Mouse (Mus musculus): ENCODE measurements around the gene Gm49405. TPM values are rescaled to one million over a fixed set of nuclear protein-coding genes. Genes with fewer than 3 reads are reported as not detected.

Gm49405 gene
- total and polyA plus RNA-seq, 3 experiments = 3.6 to 5.7 TPM; not detected in 1

DNA sequence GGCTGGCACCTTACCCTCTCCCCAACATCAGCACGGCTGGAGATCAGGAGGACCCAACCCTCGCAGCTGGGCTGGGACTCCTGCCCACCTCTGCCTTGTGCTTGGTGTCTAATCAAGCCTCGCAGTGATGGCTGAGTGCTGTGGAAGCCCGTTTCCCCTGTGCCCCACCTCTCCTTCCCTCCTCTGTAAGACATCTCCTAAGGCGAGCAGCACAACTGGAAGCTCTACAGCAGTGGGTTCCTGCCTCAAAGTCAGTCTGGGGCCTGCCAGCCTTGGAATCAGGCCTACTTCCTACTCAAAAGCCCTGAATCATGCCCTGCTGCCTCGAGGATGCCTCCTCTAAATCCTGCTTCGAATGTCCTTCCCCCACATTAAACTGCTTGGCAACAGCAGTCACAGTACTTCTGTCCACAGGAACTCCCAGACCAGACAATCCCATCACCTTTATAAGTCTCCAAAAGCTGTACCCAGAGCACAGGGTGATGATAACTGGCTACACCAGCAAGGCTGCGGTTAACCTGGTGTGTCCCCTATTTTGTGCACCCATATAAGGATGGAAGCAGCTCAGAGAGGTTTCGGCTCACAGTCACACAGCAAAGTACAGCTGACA, 1.2 kb upstream of the Gm49405 start:
- Histone ChIP-seq H3K79me2 (ENCODE audit: control insufficient read depth, insufficient read depth, low read length, poor library complexity) (peaks cover 1% of the 10 kb centered on the region; the same call in 1 of the 2 replicates), H3K27me3 (ENCODE audit: control insufficient read depth in 1 of 2, insufficient read depth in 2 of 2, low read length in 2 of 2) (peaks cover 1 to 3% of the 10 kb centered on the region in 2 experiments), H3K9ac (ENCODE audit: control insufficient read depth, low read depth, low read length, poor library complexity, severe bottlenecking) (peak overlapping the region; percentile 65), H3K4me1 (ENCODE audit: control insufficient read depth in 1 of 2, insufficient read depth in 2 of 2, low read length in 2 of 2) (peaks cover 0 to 15% of the 10 kb centered on the region in 2 experiments; a peak in 2 of 4 replicates), H3K36me3 (ENCODE audit: control insufficient read depth in 1 of 2, insufficient read depth in 2 of 2, low read length in 2 of 2) (peaks cover 0 to 6% of the 10 kb centered on the region in 2 experiments; a peak in 2 of 4 replicates), H3K4me3 (ENCODE audit: control insufficient read depth in 1 of 2, insufficient read depth in 1 of 2, low read depth in 2 of 2, low read length in 2 of 2) (peak overlapping the region; percentile 67 to 80), H3K27ac (ENCODE audit: control insufficient read depth, low read depth, low read length) (peak overlapping the region; percentile 46), H3K9me3 (replicated peaks; ENCODE audit: insufficient read depth, low read length) (no peaks in the 10 kb centered on the region)
- no peak for TF ChIP-seq MAX (IDR thresholded peaks at IDR 0.05; ENCODE audit: low read length)
- TF ChIP-seq NRF1 (IDR thresholded peaks at IDR 0.05; ENCODE audit: insufficient read depth, low read depth, low read length, poor library complexity, severe bottlenecking) = no peak
- TF ChIP-seq MYB (IDR thresholded peaks at IDR 0.05; ENCODE audit: low read depth, low read length) = no peak
- no peak for TF ChIP-seq RCOR1 (IDR thresholded peaks at IDR 0.05; ENCODE audit: low read depth, low read length)
- no peak for TF ChIP-seq MAZ (IDR thresholded peaks at IDR 0.05; ENCODE audit: low read depth, low read length)
- TF ChIP-seq E2F4 (IDR thresholded peaks at IDR 0.05; ENCODE audit: borderline replicate concordance, low read depth, low read length) = no peak
- no peak for TF ChIP-seq TAL1 (IDR thresholded peaks at IDR 0.05; ENCODE audit: low read length)
- DNase-seq (ENCODE audit: low read depth, low spot score) = peak; percentile 64

DNA sequence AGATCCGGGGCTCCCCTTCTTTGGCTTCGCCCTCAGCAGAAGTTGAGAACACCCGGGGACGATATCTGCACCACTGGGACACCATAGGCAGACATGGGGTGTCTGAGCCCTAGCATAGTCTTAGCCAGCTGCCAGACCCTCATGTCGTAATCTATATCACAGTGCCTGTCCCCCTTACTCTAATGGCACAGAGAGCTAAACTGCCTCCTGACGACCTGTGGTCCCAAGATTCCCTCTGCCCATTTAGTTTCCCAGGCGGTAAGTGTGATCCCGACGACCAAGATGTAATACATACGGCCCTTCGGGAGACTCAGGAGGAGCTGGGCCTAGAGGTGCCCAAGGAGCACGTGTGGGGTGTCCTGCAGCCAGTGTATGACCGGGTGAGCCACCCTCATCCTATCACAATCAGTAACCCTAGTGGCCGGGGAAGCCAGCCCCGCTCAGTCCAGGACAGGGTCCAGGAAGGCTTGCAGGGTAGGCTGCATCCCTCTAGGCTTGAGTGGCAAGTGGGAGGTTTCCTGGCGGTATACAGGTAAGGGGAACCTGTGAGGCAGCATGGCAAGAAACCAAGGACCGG, 611 bp downstream of the Gm49405 start:
- peak overlapping the region; percentile 88 for H3K27ac ChIP-seq (ENCODE audit: control insufficient read depth, low read depth, low read length)
- peaks cover 0 to 6% of the 10 kb centered on the region in 2 experiments; a peak in 2 of 4 replicates for H3K36me3 ChIP-seq (ENCODE audit: control insufficient read depth in 1 of 2, insufficient read depth in 2 of 2, low read length in 2 of 2)

More for the DNA sequence above, 611 bp downstream of the Gm49405 start:
- peaks cover 0 to 15% of the 10 kb centered on the region in 2 experiments; a peak in 2 of 4 replicates for H3K4me1 ChIP-seq (ENCODE audit: control insufficient read depth in 1 of 2, insufficient read depth in 2 of 2, low read length in 2 of 2)
- H3K4me3 ChIP-seq (ENCODE audit: control insufficient read depth in 1 of 2, insufficient read depth in 1 of 2, low read depth in 2 of 2, low read length in 2 of 2) = peak overlapping the region; percentile 80
- DNase-seq (ENCODE audit: low read depth, low spot score) = no peak
- no peaks in the 10 kb centered on the region for H3K9me3 ChIP-seq (replicated peaks; ENCODE audit: insufficient read depth, low read length)
- H3K9ac ChIP-seq (ENCODE audit: control insufficient read depth, low read depth, low read length, poor library complexity, severe bottlenecking) = peak overlapping the region; percentile 90
- no peaks in the 10 kb centered on the region for H3K27me3 ChIP-seq (ENCODE audit: control insufficient read depth in 1 of 2, insufficient read depth in 2 of 2, low read length in 2 of 2)
- peaks cover 1% of the 10 kb centered on the region; the same call in 1 of the 2 replicates for H3K79me2 ChIP-seq (ENCODE audit: control insufficient read depth, insufficient read depth, low read length, poor library complexity)
- TF ChIP-seq MXI1 (IDR thresholded peaks at IDR 0.05; ENCODE audit: low read depth, low read length) (no peak), CHD1 (IDR thresholded peaks at IDR 0.05; ENCODE audit: low read depth, low read length) (peak; percentile 29; the same call in 1 of the 2 replicates), CTCF (IDR thresholded peaks at IDR 0.05 in 2 of 3, conservative IDR thresholded peaks at IDR 0.05 in 1 of 3; ENCODE audit: control insufficient read depth in 1 of 3, insufficient read depth in 1 of 3, low read depth in 2 of 3, low read length in 3 of 3, poor library complexity in 1 of 3, severe bottlenecking in 1 of 3) (no peak), MYB (IDR thresholded peaks at IDR 0.05; ENCODE audit: low read depth, low read length) (no peak), UBTF (IDR thresholded peaks at IDR 0.05; ENCODE audit: borderline replicate concordance, insufficient read depth, low read depth, low read length) (no peak), NRF1 (IDR thresholded peaks at IDR 0.05; ENCODE audit: insufficient read depth, low read depth, low read length, poor library complexity, severe bottlenecking) (no peak), MAX (IDR thresholded peaks at IDR 0.05; ENCODE audit: low read length) (peak; percentile 56; the same call in 1 of the 2 replicates), USF1 (IDR thresholded peaks at IDR 0.05; ENCODE audit: low read depth, low read length) (no peak), SMC3 (IDR thresholded peaks at IDR 0.05; ENCODE audit: low read depth, low read length) (no peak), TAL1 (IDR thresholded peaks at IDR 0.05; ENCODE audit: low read length) (no peak), EP300 (IDR thresholded peaks at IDR 0.05; ENCODE audit: low read depth in 1 of 2, low read length in 2 of 2) (no peak), E2F4 (IDR thresholded peaks at IDR 0.05; ENCODE audit: borderline replicate concordance, low read depth, low read length) (no peak)

Data from MEL (cell line).